Mouse (Mus musculus) stomach, embryonic 16.5 days (tissue): ENCODE data around the gene Dtx4. TPM values are rescaled to one million over a fixed set of nuclear protein-coding genes. Genes with fewer than 3 reads are reported as not detected.

Source experiments
- ATAC-seq: fragments of 200-750 bp; cut with Nextera tagmentation; 2 replicates; pipeline ENCODE4 v1.8.0; 2017; ENCODE audit warnings: moderate number of reproducible peaks, moderate TSS enrichment; ENCODE audit not compliant: insufficient read depth, low FRiP score
- H3K27ac ChIP-seq: fragments of 300-500 bp; sonication (generic); 2 replicates; pipeline ENCODE4 v1.5.1; 2014; ENCODE audit warnings: low read length
- H3K27me3 ChIP-seq: fragments of 300-500 bp; sonication (generic); 2 replicates; pipeline ENCODE4 v1.6.1; 2014; ENCODE audit warnings: low read length, control low read depth, mixed read lengths; ENCODE audit not compliant: control insufficient read depth, insufficient read depth
- H3K36me3 ChIP-seq: fragments of 300-500 bp; sonication (generic); 2 replicates; pipeline ENCODE4 v1.6.1; 2014; ENCODE audit warnings: low read length; ENCODE audit not compliant: control insufficient read depth, insufficient read depth
- H3K4me1 ChIP-seq: fragments of 300-500 bp; sonication (generic); 2 replicates; pipeline ENCODE4 v1.6.1; 2014; ENCODE audit warnings: low read length, control low read depth, mixed read lengths; ENCODE audit not compliant: control insufficient read depth, insufficient read depth
- H3K4me2 ChIP-seq: fragments of 300-500 bp; sonication (generic); 2 replicates; pipeline ENCODE4 v1.6.1; 2014; ENCODE audit warnings: low read depth, low read length, mixed read lengths
- H3K4me3 ChIP-seq: fragments of 300-500 bp; sonication (generic); replicated peaks from 2 replicates; pipeline ENCODE4 v1.5.1; 2014; ENCODE audit warnings: mild to moderate bottlenecking, low read length
- H3K9ac ChIP-seq: fragments of 300-500 bp; sonication (generic); 2 replicates; pipeline ENCODE4 v1.6.1; 2014; ENCODE audit warnings: low read length
- H3K9me3 ChIP-seq: fragments of 300-500 bp; sonication (generic); replicated peaks from 2 replicates; pipeline ENCODE4 v1.6.1; 2016; ENCODE audit warnings: low read length, control low read depth; ENCODE audit not compliant: control insufficient read depth
- WGBS: fragments of 180-500 bp; shearing (Covaris S2); extraction: QIAGEN DNeasy Blood & Tissue Kit; methylation state at CpG from one replicate; pipeline ENCODE4 v1.1.7; 2014; 5-methylcytosine and 5-hydroxymethylcytosine counted together
- polyA plus RNA-seq: library from polyadenylated mRNA; unstranded; fragments of >200 nt; fragmentation: Nextera tagmentation; extraction: Ambion mirVana; gene quantifications from 2 replicates; pipeline ENCODE4 v1.2.1, GENCODE M21; 2015

Gene Dtx4
- polyA plus RNA-seq, 1 experiment from 2014 or later = 15.7 TPM

- Histone ChIP-seq H3K9ac (peak overlapping the region; percentile 79; the same call in 1 of the 2 replicates), H3K4me1 (no peaks in the 10 kb centered on the region), H3K27me3 (no peaks in the 10 kb centered on the region), H3K4me3 (peak overlapping the region; percentile 60), H3K27ac (no peak overlapping the region), H3K4me2 (peak overlapping the region; percentile 87), H3K9me3 (no peaks in the 10 kb centered on the region), H3K36me3 (no peaks in the 10 kb centered on the region)
- no peak for ATAC-seq
Observed at GRCm38 (mm10) chr19:12518541-12518890, 17.3 kb upstream of the Dtx4 start.

- H3K27ac ChIP-seq = no peak overlapping the region
- ATAC-seq = peak; percentile 71
- 2% methylated on average over 16 of the region's 16 CpGs for WGBS
- H3K36me3 ChIP-seq = no peaks in the 10 kb centered on the region
- H3K9ac ChIP-seq = peak overlapping the region; percentile 79
- H3K4me3 ChIP-seq = peak overlapping the region; percentile 60
- no peaks in the 10 kb centered on the region for H3K27me3 ChIP-seq
- no peaks in the 10 kb centered on the region for H3K4me1 ChIP-seq
- no peaks in the 10 kb centered on the region for H3K9me3 ChIP-seq
- peak overlapping the region; percentile 87 for H3K4me2 ChIP-seq
Observed at GRCm38 (mm10) chr19:12517671-12518540, 16.7 kb upstream of the Dtx4 start.

- Histone ChIP-seq H3K9me3 (no peaks in the 10 kb centered on the region), H3K4me2 (no peak overlapping the region), H3K27me3 (no peaks in the 10 kb centered on the region), H3K36me3 (no peaks in the 10 kb centered on the region), H3K4me3 (no peak overlapping the region), H3K9ac (no peak overlapping the region), H3K27ac (no peak overlapping the region), H3K4me1 (no peaks in the 10 kb centered on the region)
- no peak for ATAC-seq
Observed at GRCm38 (mm10) chr19:12514621-12515020, 13.4 kb upstream of the Dtx4 start.

- Histone ChIP-seq H3K4me3 (no peak overlapping the region), H3K9ac (no peak overlapping the region), H3K9me3 (no peaks in the 10 kb centered on the region), H3K36me3 (no peaks in the 10 kb centered on the region), H3K27ac (no peak overlapping the region), H3K4me2 (no peak overlapping the region), H3K4me1 (peaks cover 15% of the 10 kb centered on the region), H3K27me3 (no peaks in the 10 kb centered on the region)
- ATAC-seq = no peak
- 62% methylated on average over 7 of the region's 7 CpGs for WGBS
Observed at GRCm38 (mm10) chr19:12502756-12503155, 1.5 kb upstream of the Dtx4 start.

GRCm38 (mm10) chr19:12500881-12501311 lies 358 bp downstream of the Dtx4 start:
- no peaks in the 10 kb centered on the region for H3K27me3 ChIP-seq
- peak; percentile 52 for ATAC-seq
- under 1% methylated on average over 38 of the region's 38 CpGs for whole genome bisulfite sequencing
- H3K4me1 ChIP-seq = peaks cover 15% of the 10 kb centered on the region
- no peaks in the 10 kb centered on the region for H3K36me3 ChIP-seq
- H3K9me3 ChIP-seq = no peaks in the 10 kb centered on the region
- peak overlapping the region; percentile 81 for H3K4me2 ChIP-seq
- peak overlapping the region; percentile 95 for H3K9ac ChIP-seq
- peak overlapping the region; percentile 82 for H3K4me3 ChIP-seq
- H3K27ac ChIP-seq = peak overlapping the region; percentile 93

- ATAC-seq = no peak
- H3K27ac ChIP-seq = peak overlapping the region; percentile 93; the same call in 1 of the 2 replicates
- WGBS = 10% methylated on average over 3 of the region's 3 CpGs
Observed at GRCm38 (mm10) chr19:12500124-12500523, 1.1 kb downstream of the Dtx4 start.

GRCm38 (mm10) chr19:12499485-12499884 lies 1.8 kb downstream of the Dtx4 start:
- H3K4me1 ChIP-seq = peaks cover 15% of the 10 kb centered on the region
- H3K36me3 ChIP-seq = no peaks in the 10 kb centered on the region
- peak overlapping the region; percentile 81 for H3K4me2 ChIP-seq
- no peaks in the 10 kb centered on the region for H3K27me3 ChIP-seq
- peak overlapping the region; percentile 29; the same call in 1 of the 2 replicates for H3K27ac ChIP-seq
- WGBS = 28% methylated on average over 2 of the region's 2 CpGs
- H3K9ac ChIP-seq = peak overlapping the region; percentile 95
- ATAC-seq = no peak
- no peaks in the 10 kb centered on the region for H3K9me3 ChIP-seq
- peak overlapping the region; percentile 82 for H3K4me3 ChIP-seq

More at GRCm38 (mm10) chr19:12500124-12500523, 1.1 kb downstream of the Dtx4 start:
- Histone ChIP-seq H3K4me1 (peaks cover 15% of the 10 kb centered on the region), H3K27me3 (no peaks in the 10 kb centered on the region), H3K4me3 (peak overlapping the region; percentile 82), H3K4me2 (peak overlapping the region; percentile 81), H3K9ac (peak overlapping the region; percentile 95), H3K36me3 (no peaks in the 10 kb centered on the region), H3K9me3 (no peaks in the 10 kb centered on the region)

- peak overlapping the region; percentile 82 for H3K4me3 ChIP-seq
- H3K27ac ChIP-seq = no peak overlapping the region
- peaks cover 15% of the 10 kb centered on the region for H3K4me1 ChIP-seq
- WGBS = 71% methylated on average over 1 of the region's 1 CpGs
- ATAC-seq = no peak
- H3K36me3 ChIP-seq = no peaks in the 10 kb centered on the region
- H3K9ac ChIP-seq = no peak overlapping the region
- H3K27me3 ChIP-seq = no peaks in the 10 kb centered on the region
- no peaks in the 10 kb centered on the region for H3K9me3 ChIP-seq
- H3K4me2 ChIP-seq = peak overlapping the region; percentile 81
Observed at GRCm38 (mm10) chr19:12498941-12499340, 2.3 kb downstream of the Dtx4 start.

GRCm38 (mm10) chr19:12498321-12498720 lies 2.9 kb downstream of the Dtx4 start:
- H3K9me3 ChIP-seq = no peaks in the 10 kb centered on the region
- no peak overlapping the region for H3K27ac ChIP-seq

More at GRCm38 (mm10) chr19:12498321-12498720, 2.9 kb downstream of the Dtx4 start:
- peaks cover 15% of the 10 kb centered on the region for H3K4me1 ChIP-seq
- no peaks in the 10 kb centered on the region for H3K27me3 ChIP-seq
- 66% methylated on average over 4 of the region's 4 CpGs for WGBS
- H3K4me3 ChIP-seq = no peak overlapping the region
- H3K36me3 ChIP-seq = no peaks in the 10 kb centered on the region
- H3K9ac ChIP-seq = no peak overlapping the region
- ATAC-seq = no peak
- 0 out of 2 replicates have a peak overlapping the region, but pooled peaks have one; percentile 81 for H3K4me2 ChIP-seq
